Mouse (Mus musculus): ENCODE data around the gene Arid3a. TPM values are rescaled to one million over a fixed set of nuclear protein-coding genes. Genes with fewer than 3 reads are reported as not detected.

Gene Arid3a
- total and polyA plus RNA-seq, 3 experiments, result 1.3 to 1.7 (median 1.5) TPM

DNA sequence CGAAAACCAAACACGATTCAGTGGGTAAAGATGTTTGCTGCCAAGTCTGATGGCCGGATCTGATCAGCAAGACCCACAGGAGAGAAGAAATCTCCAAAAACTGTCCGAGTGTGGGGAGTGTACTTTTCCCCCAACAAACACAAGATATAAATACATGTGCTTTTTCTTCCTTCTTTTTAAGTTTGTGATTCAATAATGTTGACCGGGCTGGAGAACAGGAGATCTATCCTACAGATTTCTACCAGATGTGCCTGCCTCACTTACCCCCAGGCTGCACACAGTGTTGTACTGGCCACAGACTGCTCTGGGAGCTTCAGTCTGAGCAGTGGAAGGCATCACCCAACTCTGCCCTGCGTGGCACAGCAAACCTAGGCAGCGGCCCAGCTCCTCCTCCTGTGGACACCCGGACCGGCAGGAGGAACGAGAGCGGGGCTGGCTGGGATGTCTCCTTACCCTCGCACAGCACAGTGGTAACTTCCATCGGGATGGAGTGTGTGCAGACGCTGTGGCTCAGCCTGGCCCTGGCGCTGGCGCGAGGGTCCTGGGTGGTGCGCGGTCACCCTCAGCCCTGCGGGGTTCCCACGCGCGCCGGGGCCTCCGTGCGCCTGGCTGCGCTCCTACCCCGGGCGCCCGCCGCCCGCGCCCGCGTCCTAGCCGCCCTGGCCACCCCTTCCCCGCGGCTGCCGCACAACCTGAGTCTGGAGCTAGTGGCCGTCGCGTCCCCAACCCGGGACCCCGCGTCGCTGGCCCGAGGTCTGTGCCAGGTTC is 43.8 kb downstream of the Arid3a start, which contains the start of gene Grin3b:
Grin3b (plus strand) TSS at position 301 of the 768 bp plus-strand sequence.
- WGBS, result 6% methylated on average over 47 of the region's 47 CpGs
- Histone ChIP-seq H3K4me3 (peak within 1 kb of the TSS; percentile 1; the same call in 1 of the 2 replicates), H3K79me2 (replicated peaks; ENCODE audit: control insufficient read depth, insufficient read depth, low read length) (no peaks in the 10 kb centered on the region), H3K27me3 (ENCODE audit: control insufficient read depth, insufficient read depth, low read length) (peaks cover 7% of the 10 kb centered on the region), H3K4me1 (ENCODE audit: control insufficient read depth, insufficient read depth, low read length) (no peaks in the 10 kb centered on the region), H3K27ac (no peak within 1 kb of the TSS), H3K9ac (ENCODE audit: low read depth, low read length) (0 out of 2 replicates have a peak within 1 kb of the TSS, but pooled peaks have one; percentile 14), H3K36me3 (ENCODE audit: control insufficient read depth, insufficient read depth, low read length) (no peaks in the 10 kb centered on the region)
- intact Hi-C loops (cut with DNase I), result no loop called here
- TF ChIP-seq EP300 (IDR thresholded peaks at IDR 0.05; ENCODE audit: insufficient read depth, low read depth, low read length) (no peak), POLR2A (IDR thresholded peaks at IDR 0.05; ENCODE audit: insufficient read depth, low read depth, low read length) (no peak), CTCF (IDR thresholded peaks at IDR 0.05) (no peak)
- DNase-seq, result no peak

DNA sequence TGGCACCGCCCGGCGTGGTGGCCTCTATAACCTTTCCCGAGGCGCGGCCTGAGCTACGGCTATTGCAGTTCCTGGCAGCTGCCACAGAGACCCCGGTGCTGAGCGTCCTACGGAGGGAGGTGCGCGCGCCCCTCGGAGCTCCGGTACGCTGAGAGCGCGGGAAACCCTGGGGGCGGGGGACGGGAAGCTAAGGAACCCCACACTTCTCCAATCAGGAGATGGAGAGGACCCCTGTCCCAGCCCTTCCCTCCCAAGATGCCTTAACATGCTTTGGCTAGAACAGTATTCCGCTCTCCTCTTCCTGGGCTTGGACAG is 44.3 kb downstream of the Arid3a start:
- H3K4me1 ChIP-seq (ENCODE audit: control insufficient read depth, insufficient read depth, low read length), result no peaks in the 10 kb centered on the region
- WGBS, result 4% methylated on average over 21 of the region's 21 CpGs
- no peaks in the 10 kb centered on the region for H3K36me3 ChIP-seq (ENCODE audit: control insufficient read depth, insufficient read depth, low read length)
- H3K4me3 ChIP-seq, result peak overlapping the region; percentile 1; the same call in 1 of the 2 replicates
- DNase-seq, result no peak
- no peak overlapping the region for H3K27ac ChIP-seq
- H3K27me3 ChIP-seq (ENCODE audit: control insufficient read depth, insufficient read depth, low read length), result peaks cover 7% of the 10 kb centered on the region
- H3K79me2 ChIP-seq (replicated peaks; ENCODE audit: control insufficient read depth, insufficient read depth, low read length), result no peaks in the 10 kb centered on the region
- no peak overlapping the region for H3K9ac ChIP-seq (ENCODE audit: low read depth, low read length)
- intact Hi-C loops (cut with DNase I), result no loop called here
- TF ChIP-seq CTCF (IDR thresholded peaks at IDR 0.05) (no peak), EP300 (IDR thresholded peaks at IDR 0.05; ENCODE audit: insufficient read depth, low read depth, low read length) (no peak), POLR2A (IDR thresholded peaks at IDR 0.05; ENCODE audit: insufficient read depth, low read depth, low read length) (no peak)

DNA sequence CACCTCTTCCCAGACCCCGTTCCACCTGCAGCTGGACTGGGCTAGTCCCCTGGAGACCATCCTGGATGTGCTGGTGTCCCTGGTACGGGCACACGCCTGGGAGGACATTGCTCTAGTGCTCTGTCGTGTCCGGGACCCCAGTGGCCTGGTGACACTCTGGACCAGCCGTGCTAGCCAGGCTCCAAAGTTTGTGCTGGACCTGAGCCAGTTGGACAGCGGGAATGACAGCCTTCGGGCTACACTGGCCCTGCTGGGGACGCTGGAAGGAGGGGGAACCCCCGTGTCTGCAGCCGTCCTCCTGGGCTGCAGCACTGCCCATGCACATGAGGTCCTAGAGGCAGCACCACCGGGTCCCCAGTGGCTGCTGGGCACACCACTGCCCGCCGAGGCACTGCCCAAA is 46.0 kb downstream of the Arid3a start:
- intact Hi-C loops (cut with DNase I), result no loop called here
- peak in 1 of 2 experiments; percentile 48 for DNase-seq
- H3K27ac ChIP-seq, result no peak overlapping the region
- TF ChIP-seq EP300 (IDR thresholded peaks at IDR 0.05; ENCODE audit: insufficient read depth, low read depth, low read length) (no peak), POLR2A (IDR thresholded peaks at IDR 0.05; ENCODE audit: insufficient read depth, low read depth, low read length) (no peak), CTCF (IDR thresholded peaks at IDR 0.05) (no peak)
- H3K79me2 ChIP-seq (replicated peaks; ENCODE audit: control insufficient read depth, insufficient read depth, low read length), result no peaks in the 10 kb centered on the region
- H3K27me3 ChIP-seq (ENCODE audit: control insufficient read depth, insufficient read depth, low read length), result peaks cover 7% of the 10 kb centered on the region
- no peak overlapping the region for H3K4me3 ChIP-seq
- no peak overlapping the region for H3K9ac ChIP-seq (ENCODE audit: low read depth, low read length)
- 25% methylated on average over 14 of the region's 14 CpGs for WGBS
- no peaks in the 10 kb centered on the region for H3K4me1 ChIP-seq (ENCODE audit: control insufficient read depth, insufficient read depth, low read length)
- no peaks in the 10 kb centered on the region for H3K36me3 ChIP-seq (ENCODE audit: control insufficient read depth, insufficient read depth, low read length)

DNA sequence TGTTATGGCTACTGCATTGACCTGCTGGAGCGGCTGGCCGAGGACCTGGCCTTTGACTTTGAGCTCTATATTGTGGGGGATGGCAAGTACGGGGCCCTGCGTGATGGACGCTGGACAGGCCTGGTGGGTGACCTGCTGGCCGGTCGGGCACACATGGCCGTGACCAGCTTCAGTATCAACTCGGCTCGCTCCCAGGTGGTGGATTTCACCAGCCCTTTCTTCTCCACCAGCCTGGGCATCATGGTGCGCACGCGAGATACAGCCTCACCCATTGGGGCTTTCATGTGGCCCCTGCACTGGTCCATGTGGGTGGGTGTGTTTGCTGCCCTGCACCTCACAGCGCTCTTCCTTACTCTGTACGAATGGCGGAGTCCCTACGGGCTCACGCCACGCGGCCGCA is 47.2 kb downstream of the Arid3a start:
- intact Hi-C loops (cut with DNase I), result no loop called here
- no peaks in the 10 kb centered on the region for H3K79me2 ChIP-seq (replicated peaks; ENCODE audit: control insufficient read depth, insufficient read depth, low read length)
- TF ChIP-seq POLR2A (IDR thresholded peaks at IDR 0.05; ENCODE audit: insufficient read depth, low read depth, low read length), result no peak
- no peak for TF ChIP-seq EP300 (IDR thresholded peaks at IDR 0.05; ENCODE audit: insufficient read depth, low read depth, low read length)
- TF ChIP-seq CTCF (IDR thresholded peaks at IDR 0.05), result no peak
- 87% methylated on average over 21 of the region's 21 CpGs for WGBS
- no peaks in the 10 kb centered on the region for H3K4me1 ChIP-seq (ENCODE audit: control insufficient read depth, insufficient read depth, low read length)
- no peak overlapping the region for H3K9ac ChIP-seq (ENCODE audit: low read depth, low read length)
- H3K36me3 ChIP-seq (ENCODE audit: control insufficient read depth, insufficient read depth, low read length), result no peaks in the 10 kb centered on the region
- DNase-seq, result no peak
- peaks cover 7% of the 10 kb centered on the region for H3K27me3 ChIP-seq (ENCODE audit: control insufficient read depth, insufficient read depth, low read length)
- H3K4me3 ChIP-seq, result no peak overlapping the region
- H3K27ac ChIP-seq, result no peak overlapping the region

DNA sequence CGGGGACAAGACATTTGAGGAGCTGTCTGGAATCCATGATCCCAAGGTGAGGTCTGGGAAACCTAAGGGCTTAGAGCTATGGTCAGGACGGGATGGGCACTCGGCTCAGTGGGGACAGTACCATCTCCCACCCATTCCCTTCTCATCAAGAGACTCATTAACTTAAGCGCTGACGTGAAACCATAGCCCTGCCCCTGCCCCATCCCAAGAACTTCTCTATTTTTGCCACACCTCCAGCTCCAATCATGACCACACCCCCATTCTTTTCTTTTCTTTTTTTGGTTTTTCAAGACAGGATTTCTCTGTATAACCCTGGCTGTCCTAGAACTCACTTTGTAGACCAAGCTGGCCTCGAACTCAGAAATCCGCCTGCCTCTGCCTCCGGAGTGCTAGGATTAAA is 47.8 kb downstream of the Arid3a start:
- Histone ChIP-seq H3K9ac (ENCODE audit: low read depth, low read length) (no peak overlapping the region), H3K36me3 (ENCODE audit: control insufficient read depth, insufficient read depth, low read length) (no peaks in the 10 kb centered on the region), H3K79me2 (replicated peaks; ENCODE audit: control insufficient read depth, insufficient read depth, low read length) (no peaks in the 10 kb centered on the region), H3K4me1 (ENCODE audit: control insufficient read depth, insufficient read depth, low read length) (no peaks in the 10 kb centered on the region), H3K27me3 (ENCODE audit: control insufficient read depth, insufficient read depth, low read length) (peaks cover 7% of the 10 kb centered on the region), H3K4me3 (no peak overlapping the region), H3K27ac (no peak overlapping the region)
- 83% methylated on average over 8 of the region's 8 CpGs for whole genome bisulfite sequencing
- intact Hi-C loops (cut with DNase I), result no loop called here
- TF ChIP-seq POLR2A (IDR thresholded peaks at IDR 0.05; ENCODE audit: insufficient read depth, low read depth, low read length) (no peak), EP300 (IDR thresholded peaks at IDR 0.05; ENCODE audit: insufficient read depth, low read depth, low read length) (no peak), CTCF (IDR thresholded peaks at IDR 0.05) (no peak)
- no peak for DNase-seq

DNA sequence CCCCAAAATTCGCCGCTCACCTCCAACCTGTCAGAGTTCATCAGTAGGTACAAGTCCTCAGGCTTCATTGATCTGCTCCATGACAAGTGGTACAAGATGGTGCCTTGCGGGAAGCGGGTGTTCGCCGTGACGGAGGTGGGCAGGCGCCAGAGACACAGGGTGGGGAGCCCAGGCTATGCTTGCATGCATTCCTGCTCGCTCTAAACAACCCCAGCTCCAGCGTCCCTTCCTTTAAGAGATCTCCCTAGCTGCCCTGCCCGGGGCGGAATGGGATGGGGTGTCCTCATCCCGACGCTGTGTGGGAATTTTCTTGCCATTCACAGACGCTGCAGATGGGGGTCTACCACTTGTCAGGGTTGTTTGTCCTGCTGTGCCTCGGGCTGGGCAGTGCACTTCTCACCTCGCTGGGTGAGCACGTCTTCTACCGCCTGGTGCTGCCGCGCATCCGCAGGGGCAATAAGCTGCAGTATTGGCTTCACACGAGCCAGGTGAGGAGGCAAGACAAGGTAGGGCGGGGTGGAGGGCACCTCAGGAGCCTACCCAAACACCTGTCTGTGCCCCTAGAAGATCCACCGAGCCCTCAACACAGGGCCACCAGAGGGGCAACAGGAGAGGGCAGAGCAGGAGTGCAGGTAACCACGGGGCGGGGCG is 49.4 kb downstream of the Arid3a start:
- TF ChIP-seq POLR2A (IDR thresholded peaks at IDR 0.05; ENCODE audit: insufficient read depth, low read depth, low read length), result no peak
- no peak for TF ChIP-seq CTCF (IDR thresholded peaks at IDR 0.05)
- TF ChIP-seq EP300 (IDR thresholded peaks at IDR 0.05; ENCODE audit: insufficient read depth, low read depth, low read length), result no peak
- Histone ChIP-seq H3K4me3 (no peak overlapping the region), H3K79me2 (replicated peaks; ENCODE audit: control insufficient read depth, insufficient read depth, low read length) (no peaks in the 10 kb centered on the region), H3K9ac (ENCODE audit: low read depth, low read length) (no peak overlapping the region), H3K36me3 (ENCODE audit: control insufficient read depth, insufficient read depth, low read length) (no peaks in the 10 kb centered on the region), H3K27me3 (ENCODE audit: control insufficient read depth, insufficient read depth, low read length) (no peaks in the 10 kb centered on the region), H3K4me1 (ENCODE audit: control insufficient read depth, insufficient read depth, low read length) (no peaks in the 10 kb centered on the region; the same call in 1 of the 2 replicates), H3K27ac (no peak overlapping the region)
- intact Hi-C loops (cut with DNase I), result no loop called here
- no peak for DNase-seq
- 88% methylated on average over 28 of the region's 28 CpGs for WGBS
